In the genomic region with DNA sequence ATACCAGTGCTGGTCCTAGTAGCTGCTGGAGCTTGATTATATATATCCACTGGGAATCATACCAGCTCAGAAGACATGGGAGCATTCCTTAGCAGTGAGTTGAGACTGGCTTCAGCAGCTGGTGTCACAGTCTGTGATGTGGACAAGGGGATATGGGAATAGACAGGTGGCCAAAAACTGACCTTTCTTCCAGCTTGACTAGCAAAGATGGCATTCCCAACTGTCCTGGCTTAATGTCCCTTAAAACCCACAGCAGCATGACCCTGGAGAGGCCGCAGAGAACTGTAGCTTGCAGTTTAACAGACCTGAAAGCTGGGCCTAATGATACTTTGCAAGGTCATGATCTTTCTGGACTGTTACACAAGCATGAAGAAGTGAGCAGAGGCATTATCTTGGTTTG, we compare ENCODE assay signal across 16 mouse cellular contexts.
"Had no signal": no experiment of that assay in that cellular context is flagged by ENCODE, and none has a peak within 500 bp of the region (broad histone marks: within the 10 kb centered on the region; RNA-seq: fewer than 3 reads in every experiment).

No protein-coding gene starts in this region.

- H3K36me3 ChIP-seq: limb, embryonic 15.5 days; liver, embryonic 13.5 days; lung, embryonic 15.5 days; midbrain, embryonic 15.5 days; neural tube, embryonic 13.5 days had no signal

- DNase-seq: liver, embryonic 13.5 days; liver, postnatal 0 days; lung, postnatal 14 days; retina, postnatal 1 day; right cerebral cortex, postnatal 4 days; spleen, adult 18-20 months; thymus, adult 18-20 months; thymus, postnatal 14 days had no signal

- H3K27ac ChIP-seq: layer of hippocampus, adult 2 months; limb, embryonic 15.5 days; liver, embryonic 13.5 days; lung, embryonic 15.5 days; macrophage; midbrain, embryonic 15.5 days; neural tube, embryonic 13.5 days had no signal

- H3K9ac ChIP-seq: limb, embryonic 15.5 days; liver, embryonic 13.5 days; liver, postnatal 0 days; lung, embryonic 15.5 days; midbrain, embryonic 15.5 days; neural tube, embryonic 13.5 days had no signal

- H3K4me2 ChIP-seq: limb, embryonic 15.5 days; liver, embryonic 13.5 days; lung, embryonic 15.5 days; midbrain, embryonic 11.5 days; midbrain, embryonic 15.5 days; neural tube, embryonic 13.5 days had no signal

- ATAC-seq: liver, postnatal 0 days; midbrain, embryonic 15.5 days had no signal

- H3K9me3 ChIP-seq: limb, embryonic 15.5 days; liver, embryonic 13.5 days; lung, embryonic 15.5 days; megakaryocyte, embryonic 14.5 days; midbrain, embryonic 15.5 days; neural tube, embryonic 13.5 days had no signal

- H3K4me1 ChIP-seq: limb, embryonic 15.5 days; liver, embryonic 13.5 days; lung, embryonic 15.5 days; megakaryocyte, embryonic 14.5 days; midbrain, embryonic 15.5 days; neural tube, embryonic 13.5 days had no signal

- H3K27me3 ChIP-seq: limb, embryonic 15.5 days; liver, embryonic 13.5 days; lung, embryonic 15.5 days; megakaryocyte, embryonic 14.5 days; midbrain, embryonic 15.5 days; neural tube, embryonic 13.5 days had no signal

- H3K4me3 ChIP-seq: layer of hippocampus, adult 2 months; limb, embryonic 15.5 days; liver, embryonic 13.5 days; lung, embryonic 15.5 days; megakaryocyte, embryonic 14.5 days; midbrain, embryonic 15.5 days; neural tube, embryonic 13.5 days had no signal
